Mouse (Mus musculus) lung, postnatal 0 days (tissue): Measurements from ENCODE around the gene Col6a6.

ENCODE experiments used
- CTCF ChIP-seq: IDR thresholded peaks from 2 replicates; pipeline ENCODE4 v1.5.1; 2016; ENCODE audit warnings: antibody characterized with exemption, mild to moderate bottlenecking
- EP300 ChIP-seq: IDR thresholded peaks from 2 replicates; pipeline ENCODE4 v1.6.1; 2016; ENCODE audit warnings: antibody characterized with exemption, mild to moderate bottlenecking, control low read depth

- TF ChIP-seq EP300, result no peak
- TF ChIP-seq CTCF, result no peak
Observed at GRCm38 (mm10) chr9:105765891-105766290, 62.1 kb downstream of the Col6a6 start.
